Mouse (Mus musculus): ENCODE results near the gene Olfr456. TPM values are rescaled to one million over a fixed set of nuclear protein-coding genes. Genes with fewer than 3 reads are reported as not detected.
"Not testable (repeated sequence)": the region's sequence is repeated elsewhere in the genome, so short reads cannot be mapped to it uniquely, and the experiment has no call there.

Olfr456 gene
- polyA plus RNA-seq (2015; fragmentation: Nextera tagmentation; extraction: Ambion mirVana) = not detected in 2 replicates

- no peak within 1 kb of the TSS for H3K4me3 ChIP-seq (replicated peaks; ENCODE audit: low read length)
- no peak for ATAC-seq (ENCODE audit: insufficient read depth, low FRiP score)
- no peaks in the 10 kb centered on the region for H3K4me1 ChIP-seq (ENCODE audit: control insufficient read depth, insufficient read depth, low read length)
- H3K4me2 ChIP-seq (ENCODE audit: low read depth, low read length) = no peak within 1 kb of the TSS
- no peak within 1 kb of the TSS for H3K9ac ChIP-seq (ENCODE audit: low read length)
- no peaks in the 10 kb centered on the region for H3K9me3 ChIP-seq (replicated peaks; ENCODE audit: control insufficient read depth, low read length)
- no peaks in the 10 kb centered on the region for H3K36me3 ChIP-seq (ENCODE audit: control insufficient read depth, insufficient read depth, low read length)
- H3K27ac ChIP-seq (ENCODE audit: low read length) = no peak within 1 kb of the TSS
- 76% methylated on average over 1 of the region's 1 CpGs for WGBS
- H3K27me3 ChIP-seq (ENCODE audit: control insufficient read depth, insufficient read depth, low read length) = no peaks in the 10 kb centered on the region
Measured at GRCm38 (mm10) chr6:42487114-42487513, at the start of gene Olfr456. Olfr456 (minus strand) TSS chr6:42487214.

- no peaks in the 10 kb centered on the region for H3K27me3 ChIP-seq (ENCODE audit: control insufficient read depth, insufficient read depth, low read length)
- WGBS = 56% methylated on average over 1 of the region's 1 CpGs
- ATAC-seq (ENCODE audit: insufficient read depth, low FRiP score) = no peak
- H3K4me2 ChIP-seq (ENCODE audit: low read depth, low read length) = no peak overlapping the region
- H3K9me3 ChIP-seq (replicated peaks; ENCODE audit: control insufficient read depth, low read length) = no peaks in the 10 kb centered on the region
- no peak overlapping the region for H3K4me3 ChIP-seq (replicated peaks; ENCODE audit: low read length)
- no peak overlapping the region for H3K9ac ChIP-seq (ENCODE audit: low read length)
- no peaks in the 10 kb centered on the region for H3K4me1 ChIP-seq (ENCODE audit: control insufficient read depth, insufficient read depth, low read length)
- no peaks in the 10 kb centered on the region for H3K36me3 ChIP-seq (ENCODE audit: control insufficient read depth, insufficient read depth, low read length)
- no peak overlapping the region for H3K27ac ChIP-seq (ENCODE audit: low read length)
Measured at GRCm38 (mm10) chr6:42513461-42513860, 26.4 kb upstream of the Olfr456 start.

- Histone ChIP-seq H3K27me3 (ENCODE audit: control insufficient read depth, insufficient read depth, low read length) (no peaks in the 10 kb centered on the region), H3K4me1 (ENCODE audit: control insufficient read depth, insufficient read depth, low read length) (no peaks in the 10 kb centered on the region), H3K9me3 (replicated peaks; ENCODE audit: control insufficient read depth, low read length) (no peaks in the 10 kb centered on the region)
Measured at GRCm38 (mm10) chr6:42509311-42509710, 22.3 kb upstream of the Olfr456 start.

GRCm38 (mm10) chr6:42503478-42503877 is 16.5 kb upstream of the Olfr456 start:
- H3K4me2 ChIP-seq (ENCODE audit: low read depth, low read length) = no peak overlapping the region
- H3K36me3 ChIP-seq (ENCODE audit: control insufficient read depth, insufficient read depth, low read length) = no peaks in the 10 kb centered on the region
- no peaks in the 10 kb centered on the region for H3K9me3 ChIP-seq (replicated peaks; ENCODE audit: control insufficient read depth, low read length)
- H3K4me1 ChIP-seq (ENCODE audit: control insufficient read depth, insufficient read depth, low read length) = no peaks in the 10 kb centered on the region
- WGBS = 72% methylated on average over 2 of the region's 2 CpGs
- H3K27me3 ChIP-seq (ENCODE audit: control insufficient read depth, insufficient read depth, low read length) = no peaks in the 10 kb centered on the region
- H3K27ac ChIP-seq (ENCODE audit: low read length) = no peak overlapping the region
- ATAC-seq (ENCODE audit: insufficient read depth, low FRiP score) = no peak
- no peak overlapping the region for H3K9ac ChIP-seq (ENCODE audit: low read length)
- H3K4me3 ChIP-seq (replicated peaks; ENCODE audit: low read length) = no peak overlapping the region

More at GRCm38 (mm10) chr6:42509311-42509710, 22.3 kb upstream of the Olfr456 start:
- H3K4me2 ChIP-seq (ENCODE audit: low read depth, low read length) = no peak overlapping the region
- H3K9ac ChIP-seq (ENCODE audit: low read length) = no peak overlapping the region
- no peaks in the 10 kb centered on the region for H3K36me3 ChIP-seq (ENCODE audit: control insufficient read depth, insufficient read depth, low read length)
- no peak overlapping the region for H3K27ac ChIP-seq (ENCODE audit: low read length)
- H3K4me3 ChIP-seq (replicated peaks; ENCODE audit: low read length) = no peak overlapping the region
- no peak for ATAC-seq (ENCODE audit: insufficient read depth, low FRiP score)

GRCm38 (mm10) chr6:42489731-42490130 is 2.7 kb upstream of the Olfr456 start:
- Histone ChIP-seq H3K9me3 (replicated peaks; ENCODE audit: control insufficient read depth, low read length) (no peaks in the 10 kb centered on the region), H3K4me2 (ENCODE audit: low read depth, low read length) (no peak overlapping the region), H3K27me3 (ENCODE audit: control insufficient read depth, insufficient read depth, low read length) (no peaks in the 10 kb centered on the region), H3K9ac (ENCODE audit: low read length) (no peak overlapping the region), H3K4me1 (ENCODE audit: control insufficient read depth, insufficient read depth, low read length) (no peaks in the 10 kb centered on the region), H3K36me3 (ENCODE audit: control insufficient read depth, insufficient read depth, low read length) (no peaks in the 10 kb centered on the region), H3K4me3 (replicated peaks; ENCODE audit: low read length) (no peak overlapping the region), H3K27ac (ENCODE audit: low read length) (no peak overlapping the region)
- no peak for ATAC-seq (ENCODE audit: insufficient read depth, low FRiP score)
- 58% methylated on average over 1 of the region's 1 CpGs for WGBS

GRCm38 (mm10) chr6:42484633-42485032 is 2.4 kb downstream of the Olfr456 start:
- ATAC-seq (ENCODE audit: insufficient read depth, low FRiP score) = no peak
- Histone ChIP-seq H3K9ac (ENCODE audit: low read length) (no peak overlapping the region), H3K27ac (ENCODE audit: low read length) (no peak overlapping the region), H3K36me3 (ENCODE audit: control insufficient read depth, insufficient read depth, low read length) (no peaks in the 10 kb centered on the region), H3K4me1 (ENCODE audit: control insufficient read depth, insufficient read depth, low read length) (no peaks in the 10 kb centered on the region), H3K9me3 (replicated peaks; ENCODE audit: control insufficient read depth, low read length) (no peaks in the 10 kb centered on the region), H3K27me3 (ENCODE audit: control insufficient read depth, insufficient read depth, low read length) (no peaks in the 10 kb centered on the region), H3K4me3 (replicated peaks; ENCODE audit: low read length) (no peak overlapping the region), H3K4me2 (ENCODE audit: low read depth, low read length) (no peak overlapping the region)

GRCm38 (mm10) chr6:42476235-42476634 is 10.8 kb downstream of the Olfr456 start, which contains the start of gene Olfr457:
Olfr457 (minus strand) TSS chr6:42476335.
- Histone ChIP-seq H3K9me3 (replicated peaks; ENCODE audit: control insufficient read depth, low read length) (no peaks in the 10 kb centered on the region), H3K27me3 (ENCODE audit: control insufficient read depth, insufficient read depth, low read length) (no peaks in the 10 kb centered on the region), H3K27ac (ENCODE audit: low read length) (no peak within 1 kb of the TSS), H3K4me2 (ENCODE audit: low read depth, low read length) (no peak within 1 kb of the TSS), H3K4me1 (ENCODE audit: control insufficient read depth, insufficient read depth, low read length) (no peaks in the 10 kb centered on the region), H3K9ac (ENCODE audit: low read length) (no peak within 1 kb of the TSS), H3K36me3 (ENCODE audit: control insufficient read depth, insufficient read depth, low read length) (no peaks in the 10 kb centered on the region), H3K4me3 (replicated peaks; ENCODE audit: low read length) (no peak within 1 kb of the TSS)
- no peak for ATAC-seq (ENCODE audit: insufficient read depth, low FRiP score)
- WGBS = 42% methylated on average over 1 of the region's 1 CpGs

GRCm38 (mm10) chr6:42471298-42471697 is 15.7 kb downstream of the Olfr456 start:
- not testable (repeated sequence) for ATAC-seq (ENCODE audit: insufficient read depth, low FRiP score)

GRCm38 (mm10) chr6:42470542-42470941 is 16.5 kb downstream of the Olfr456 start:
- no peaks in the 10 kb centered on the region for H3K27me3 ChIP-seq (ENCODE audit: control insufficient read depth, insufficient read depth, low read length)
- no peak overlapping the region for H3K4me3 ChIP-seq (replicated peaks; ENCODE audit: low read length)
- no peak overlapping the region for H3K9ac ChIP-seq (ENCODE audit: low read length)
- 91% methylated on average over 4 of the region's 4 CpGs for WGBS
- no peak for ATAC-seq (ENCODE audit: insufficient read depth, low FRiP score)
- H3K4me2 ChIP-seq (ENCODE audit: low read depth, low read length) = no peak overlapping the region
- no peak overlapping the region for H3K27ac ChIP-seq (ENCODE audit: low read length)
- no peaks in the 10 kb centered on the region for H3K9me3 ChIP-seq (replicated peaks; ENCODE audit: control insufficient read depth, low read length)
- H3K36me3 ChIP-seq (ENCODE audit: control insufficient read depth, insufficient read depth, low read length) = no peaks in the 10 kb centered on the region
- no peaks in the 10 kb centered on the region for H3K4me1 ChIP-seq (ENCODE audit: control insufficient read depth, insufficient read depth, low read length)

More at GRCm38 (mm10) chr6:42471298-42471697, 15.7 kb downstream of the Olfr456 start:
- not testable (repeated sequence) for H3K4me2 ChIP-seq (ENCODE audit: low read depth, low read length); H3K27ac ChIP-seq (ENCODE audit: low read length); H3K36me3 ChIP-seq (ENCODE audit: control insufficient read depth, insufficient read depth, low read length); H3K9ac ChIP-seq (ENCODE audit: low read length); H3K9me3 ChIP-seq (replicated peaks; ENCODE audit: control insufficient read depth, low read length); H3K27me3 ChIP-seq (ENCODE audit: control insufficient read depth, insufficient read depth, low read length); H3K4me1 ChIP-seq (ENCODE audit: control insufficient read depth, insufficient read depth, low read length); H3K4me3 ChIP-seq (replicated peaks; ENCODE audit: low read length)
- 97% methylated on average over 4 of the region's 4 CpGs for WGBS

- Histone ChIP-seq H3K36me3 (ENCODE audit: control insufficient read depth, insufficient read depth, low read length) (no peaks in the 10 kb centered on the region), H3K4me3 (replicated peaks; ENCODE audit: low read length) (no peak within 1 kb of the TSS), H3K9me3 (replicated peaks; ENCODE audit: control insufficient read depth, low read length) (no peaks in the 10 kb centered on the region), H3K4me1 (ENCODE audit: control insufficient read depth, insufficient read depth, low read length) (no peaks in the 10 kb centered on the region), H3K27ac (ENCODE audit: low read length) (no peak within 1 kb of the TSS), H3K9ac (ENCODE audit: low read length) (no peak within 1 kb of the TSS), H3K27me3 (ENCODE audit: control insufficient read depth, insufficient read depth, low read length) (no peaks in the 10 kb centered on the region), H3K4me2 (ENCODE audit: low read depth, low read length) (no peak within 1 kb of the TSS)
- ATAC-seq (ENCODE audit: insufficient read depth, low FRiP score) = no peak
- WGBS = 65% methylated on average over 1 of the region's 1 CpGs
Measured at GRCm38 (mm10) chr6:42465096-42465495, 21.9 kb downstream of the Olfr456 start, which contains the start of gene Olfr458. Olfr458 (minus strand) TSS chr6:42465196.
